Mouse (Mus musculus) C2C12 (cell line): ENCODE results near the gene Tbc1d10a. TPM values are rescaled to one million over a fixed set of nuclear protein-coding genes. Genes with fewer than 3 reads are reported as not detected.

Source experiments
- H3K27me3 ChIP-seq: one replicate; pipeline ENCODE4 v1.6.1; 2011; ENCODE audit not compliant: control insufficient read depth, insufficient read depth, insufficient read length
- H3K36me3 ChIP-seq: one replicate; pipeline ENCODE4 v1.6.1; 2011; ENCODE audit not compliant: control insufficient read depth, insufficient read depth
- H3K4me3 ChIP-seq: one replicate; pipeline ENCODE4 v1.5.1; 2011; ENCODE audit warnings: mild to moderate bottlenecking, control low read depth; ENCODE audit not compliant: poor library complexity, insufficient read depth, severe bottlenecking
- H3K79me2 ChIP-seq: one replicate; pipeline ENCODE4 v1.6.1; 2011; ENCODE audit not compliant: control insufficient read depth, insufficient read depth
- H3K79me3 ChIP-seq: one replicate; pipeline ENCODE4 v1.6.1; 2011; ENCODE audit warnings: low read depth, control low read depth
- H3ac ChIP-seq: one replicate; pipeline ENCODE3; 2011; ENCODE audit warnings: low read depth; ENCODE audit not compliant: control insufficient read depth, insufficient read length
- CEBPB ChIP-seq: IDR thresholded peaks from one replicate; pipeline ENCODE4 v1.6.1; 2011; ENCODE audit warnings: low read depth, mild to moderate bottlenecking, control low read depth, moderate library complexity
- CTCF ChIP-seq: IDR thresholded peaks from one replicate; pipeline ENCODE4 v1.5.1; 2011; ENCODE audit not compliant: control insufficient read depth, insufficient read depth, insufficient read length
- FOSL1 ChIP-seq: IDR thresholded peaks from one replicate; pipeline ENCODE4 v1.8.0; 2011; ENCODE audit warnings: mild to moderate bottlenecking, low read length; ENCODE audit not compliant: poor library complexity, insufficient read depth, severe bottlenecking
- MAX ChIP-seq: IDR thresholded peaks from one replicate; pipeline ENCODE4 v1.6.1; 2011; ENCODE audit warnings: mild to moderate bottlenecking, control low read depth
- MYOD1 ChIP-seq: IDR thresholded peaks from one replicate; pipeline ENCODE4 v1.6.1; 2011; ENCODE audit warnings: low read depth; ENCODE audit not compliant: control insufficient read depth, insufficient read length
- MYOG ChIP-seq: IDR thresholded peaks from one replicate; pipeline ENCODE4 v1.6.1; 2011; ENCODE audit not compliant: control insufficient read depth, insufficient read length; ENCODE audit errors: extremely low read depth
- USF1 ChIP-seq: IDR thresholded peaks from one replicate; pipeline ENCODE4 v1.6.1; 2011; ENCODE audit warnings: low read depth, mild to moderate bottlenecking, control low read depth, moderate library complexity
- polyA plus RNA-seq: library from polyadenylated mRNA; unstranded; fragments of >200 nt; fragmentation: generic; extraction: Trizol; gene quantifications from one replicate; pipeline ENCODE4 v1.2.1, GENCODE M21; 2012; ENCODE audit warnings: missing spikeins

The Tbc1d10a gene
- polyA plus RNA-seq, 1 experiment = 22.4 TPM

DNA sequence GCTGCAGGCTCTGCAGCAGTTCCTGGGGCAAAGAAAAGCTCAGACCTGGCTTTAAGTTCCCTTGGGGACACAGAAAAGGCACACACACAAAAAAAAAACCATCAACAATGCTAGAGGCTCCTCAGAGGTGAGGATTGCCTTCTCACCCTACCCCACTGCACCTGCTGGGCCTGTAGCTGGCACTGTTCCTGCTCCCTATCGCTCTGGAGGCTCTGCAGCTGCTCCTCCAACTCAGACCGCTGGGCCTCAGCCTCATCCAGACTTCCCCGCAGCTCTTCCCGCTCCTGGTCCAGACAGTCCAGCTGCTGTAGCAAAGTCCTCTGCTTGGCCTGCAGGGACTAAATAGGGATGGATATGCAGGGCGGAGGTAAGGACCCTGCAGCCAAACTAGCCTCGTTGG, 40.2 kb upstream of the Tbc1d10a start:
- H3ac ChIP-seq = no peak overlapping the region
- no peak for TF ChIP-seq CEBPB
- TF ChIP-seq USF1 = no peak
- no peak for TF ChIP-seq MAX
- no peak for TF ChIP-seq MYOD1
- no peaks in the 10 kb centered on the region for H3K27me3 ChIP-seq
- peaks cover 15% of the 10 kb centered on the region for H3K36me3 ChIP-seq
- no peak overlapping the region for H3K4me3 ChIP-seq
- no peaks in the 10 kb centered on the region for H3K79me2 ChIP-seq
- H3K79me3 ChIP-seq = no peaks in the 10 kb centered on the region

DNA sequence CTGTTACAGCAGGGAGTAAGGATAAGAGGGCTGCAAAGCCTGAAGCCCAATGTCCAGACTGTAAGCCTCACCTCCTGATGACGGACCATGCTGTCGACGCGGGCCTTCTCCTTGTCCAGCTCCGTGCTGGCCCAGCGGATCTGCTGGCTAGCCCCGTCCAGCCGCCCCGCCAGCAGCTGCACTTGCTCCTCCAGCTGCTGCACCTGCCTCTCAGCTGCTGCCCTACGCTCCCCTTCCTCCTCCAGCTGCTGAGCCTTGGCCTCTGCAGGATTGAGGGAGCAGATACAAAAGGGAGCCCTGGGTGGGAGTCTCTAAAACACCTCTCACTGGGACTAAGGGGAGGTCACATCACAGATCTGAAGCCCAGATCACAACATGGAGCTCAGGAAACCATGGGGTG, 39.5 kb upstream of the Tbc1d10a start:
- no peaks in the 10 kb centered on the region for H3K79me2 ChIP-seq
- no peaks in the 10 kb centered on the region for H3K79me3 ChIP-seq
- H3K36me3 ChIP-seq = peaks cover 8% of the 10 kb centered on the region
- no peaks in the 10 kb centered on the region for H3K27me3 ChIP-seq
- no peak overlapping the region for H3ac ChIP-seq
- no peak for TF ChIP-seq CTCF
- no peak for TF ChIP-seq USF1
- no peak for TF ChIP-seq MAX
- TF ChIP-seq MYOD1 = no peak
- TF ChIP-seq CEBPB = no peak
- TF ChIP-seq MYOG = no peak
- TF ChIP-seq FOSL1 = no peak
- H3K4me3 ChIP-seq = no peak overlapping the region

DNA sequence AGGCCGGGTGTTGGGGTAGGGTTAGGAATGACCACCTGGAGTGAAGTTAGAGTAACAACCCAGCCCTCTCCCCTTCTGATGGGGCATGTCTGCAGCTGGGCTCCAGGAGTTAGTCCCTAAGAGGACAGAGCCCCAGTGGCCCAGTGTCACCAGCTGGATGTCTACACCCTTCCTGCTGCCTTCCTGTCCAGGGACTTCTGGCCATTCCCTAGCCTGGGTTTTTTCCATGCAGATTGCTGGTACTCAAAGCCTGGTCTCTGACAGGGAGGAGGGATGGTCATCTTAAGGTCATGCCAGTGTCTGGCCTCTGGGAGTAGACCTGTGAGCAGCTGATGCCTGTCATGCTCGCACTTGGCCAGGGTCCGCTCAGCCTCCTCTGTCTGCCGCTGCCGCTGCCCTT, 38.5 kb upstream of the Tbc1d10a start:
- Histone ChIP-seq H3K79me3 (no peaks in the 10 kb centered on the region), H3K4me3 (no peak overlapping the region), H3K36me3 (no peaks in the 10 kb centered on the region), H3K79me2 (no peaks in the 10 kb centered on the region), H3ac (no peak overlapping the region), H3K27me3 (no peaks in the 10 kb centered on the region)
- TF ChIP-seq CTCF (no peak), CEBPB (no peak), USF1 (no peak), MAX (no peak), FOSL1 (no peak)

DNA sequence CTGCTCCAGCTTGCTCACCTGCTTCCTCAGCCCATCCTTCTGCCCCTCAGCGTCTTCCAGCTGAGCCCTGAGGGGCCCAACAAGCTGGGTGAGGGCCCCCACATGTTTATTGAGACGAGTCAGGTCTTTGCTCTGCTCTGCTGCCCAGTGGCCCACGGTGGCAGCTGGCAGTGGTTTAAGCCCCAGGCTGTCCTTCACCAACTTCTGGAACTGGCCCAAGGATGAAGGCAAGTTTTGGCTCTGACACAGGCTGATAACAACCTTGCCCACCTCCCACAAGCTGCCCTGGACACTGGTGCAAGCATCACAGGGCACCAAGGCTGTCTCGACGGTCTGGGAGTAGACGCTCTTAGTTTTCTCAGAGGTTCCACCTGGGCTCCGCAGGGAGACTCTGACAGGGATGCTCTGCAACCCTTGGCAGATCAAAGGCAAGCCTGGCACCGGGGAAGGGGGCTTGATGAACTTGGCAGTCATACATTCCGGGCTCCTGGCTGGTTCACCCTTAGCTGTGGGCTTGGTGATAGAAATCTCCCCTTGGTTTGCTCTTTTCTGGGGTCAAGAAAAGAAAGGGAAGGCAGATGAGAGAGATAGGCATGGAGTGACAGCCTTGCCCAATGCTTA, 37.9 kb upstream of the Tbc1d10a start:
- no peaks in the 10 kb centered on the region for H3K27me3 ChIP-seq
- no peaks in the 10 kb centered on the region for H3K36me3 ChIP-seq
- H3ac ChIP-seq = no peak overlapping the region
- no peaks in the 10 kb centered on the region for H3K79me2 ChIP-seq
- TF ChIP-seq MYOG = no peak
- TF ChIP-seq CEBPB = no peak
- no peak for TF ChIP-seq FOSL1
- TF ChIP-seq CTCF = no peak
- no peak for TF ChIP-seq MYOD1
- TF ChIP-seq USF1 = no peak
- TF ChIP-seq MAX = no peak
- no peak overlapping the region for H3K4me3 ChIP-seq
- H3K79me3 ChIP-seq = no peaks in the 10 kb centered on the region

DNA sequence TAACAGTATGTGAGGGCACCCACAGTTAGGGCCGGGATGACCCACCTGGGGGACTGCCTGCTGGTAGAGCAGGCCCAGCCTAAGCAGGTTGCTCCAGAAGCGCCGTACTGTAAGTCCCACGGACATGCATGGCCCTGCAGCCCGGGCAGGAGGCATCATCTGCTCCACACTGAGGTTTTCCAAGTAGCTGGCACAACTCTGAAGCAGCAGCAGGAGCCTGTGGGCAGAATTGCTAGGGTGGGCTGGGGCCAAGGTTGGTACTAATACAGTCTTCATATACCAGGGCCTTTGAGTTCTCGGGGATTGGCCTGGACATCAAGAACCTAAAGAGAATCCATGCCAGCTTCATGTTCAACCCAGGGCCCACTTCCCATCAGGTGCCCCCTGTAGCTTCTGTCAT, 36.7 kb upstream of the Tbc1d10a start:
- Histone ChIP-seq H3K79me3 (no peaks in the 10 kb centered on the region), H3ac (no peak overlapping the region), H3K27me3 (no peaks in the 10 kb centered on the region), H3K36me3 (no peaks in the 10 kb centered on the region), H3K4me3 (no peak overlapping the region), H3K79me2 (no peaks in the 10 kb centered on the region)
- no peak for TF ChIP-seq MYOG

DNA sequence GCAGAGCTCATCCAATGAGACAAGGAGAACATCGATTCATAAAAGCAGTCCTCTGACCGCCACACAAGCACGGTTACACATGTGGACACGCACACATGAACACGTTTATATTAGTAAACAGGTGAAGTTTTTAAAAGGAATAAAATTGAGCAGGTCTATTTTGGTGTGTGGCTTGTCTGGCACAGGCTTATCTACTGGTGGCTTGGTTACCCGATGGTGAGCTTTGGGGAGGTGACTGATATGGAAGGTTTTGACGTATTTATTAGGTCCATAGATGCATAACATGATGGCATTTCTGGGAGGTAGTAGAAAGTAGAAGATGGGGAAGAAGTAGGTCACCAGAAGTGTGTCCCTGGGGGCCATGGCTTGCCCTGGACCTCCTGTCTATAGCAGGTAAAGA, 32.9 kb upstream of the Tbc1d10a start:
- TF ChIP-seq FOSL1 (no peak), CTCF (no peak), MAX (no peak), MYOG (no peak), MYOD1 (no peak), CEBPB (no peak), USF1 (no peak)

More for the DNA sequence above, 32.9 kb upstream of the Tbc1d10a start:
- Histone ChIP-seq H3K36me3 (no peaks in the 10 kb centered on the region), H3K79me2 (no peaks in the 10 kb centered on the region), H3K4me3 (no peak overlapping the region), H3K27me3 (no peaks in the 10 kb centered on the region), H3K79me3 (no peaks in the 10 kb centered on the region), H3ac (no peak overlapping the region)
